ENCODE assay signal across 8 mouse cellular contexts in the genomic region with DNA sequence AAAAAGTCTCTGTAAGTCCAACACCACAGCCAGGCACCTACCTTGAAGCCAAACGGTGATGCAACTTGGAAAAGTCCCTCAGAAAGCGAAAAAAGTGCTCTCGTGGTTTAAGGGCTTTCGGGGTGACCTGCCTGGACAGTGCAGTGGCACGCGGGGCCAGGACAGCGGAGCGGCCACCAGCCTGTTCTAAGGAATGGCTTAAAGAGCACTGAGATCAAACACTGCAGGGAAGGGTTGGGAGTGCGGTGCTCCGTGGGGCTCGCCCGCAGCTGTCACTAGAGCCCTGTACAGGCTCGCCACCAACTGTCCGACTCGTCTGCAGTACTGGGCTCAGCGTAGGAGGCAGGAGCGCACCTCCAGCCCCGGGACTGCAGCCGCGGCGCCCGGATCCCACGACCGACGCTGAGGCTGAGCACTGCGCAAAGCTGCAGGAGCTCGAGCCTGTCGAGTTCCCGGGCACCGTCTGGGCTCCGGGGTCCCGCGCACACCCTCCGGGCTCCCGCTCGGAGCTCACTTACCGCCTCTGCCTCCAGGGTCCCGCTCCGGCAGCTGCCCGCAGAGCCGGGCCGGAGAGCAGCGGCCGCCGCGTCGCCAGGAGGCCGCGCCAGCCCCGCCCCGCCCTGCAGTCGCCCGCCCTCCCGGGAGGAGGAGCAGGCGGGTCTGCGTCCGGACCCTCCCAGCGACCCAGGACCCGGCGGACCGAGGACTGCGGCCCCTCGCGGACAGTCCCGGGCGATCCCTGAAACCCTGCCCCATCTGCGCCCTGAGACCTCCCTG. TPM values are rescaled to one million over a fixed set of nuclear protein-coding genes. Genes with fewer than 3 reads are reported as not detected.
DNase-seq lines count a peak whose midpoint lies in the region; TF ChIP-seq lines count a peak whose summit lies in the region.

Gene Cgnl1, minus strand, starts transcription at position 612 of the 777 bp plus-strand sequence.

- H3K4me1 ChIP-seq in lung, adult 2 months (ENCODE audit: control insufficient read depth, insufficient read depth, low read length), result peaks cover 13% of the 10 kb centered on the region

- peak; percentile 5 for DNase-seq in right cerebral cortex, adult 18-20 months
- DNase-seq in right cerebral cortex, adult 2 months (ENCODE audit: low spot score in 2 of 2), result no peak
- DNase-seq in embryo, embryonic 11 days, result peak; percentile 86
- DNase-seq in heart, adult 9 months (ENCODE audit: low spot score in 2 of 2), result peak; percentile 74 to 75
- DNase-seq in kidney, adult 8-10 months, result peak; percentile 78 to 81
- peak; percentile 80 for DNase-seq in lung, adult 2 months
- peak; percentile 65 for DNase-seq in ovary, adult 18-20 months (ENCODE audit: low spot score)
- DNase-seq in urinary bladder, postnatal 25 days (ENCODE audit: low spot score), result peak; percentile 57

- peak; percentile 56 for TF ChIP-seq POLR2A in lung, adult 2 months (IDR thresholded peaks at IDR 0.05; ENCODE audit: borderline replicate concordance, extremely low read depth, low read depth, low read length)

- peak within 1 kb of the TSS; percentile 66 for H3K4me3 ChIP-seq in lung, adult 2 months (replicated peaks; ENCODE audit: extremely low read depth, low read depth, low read length)

- under 1% methylated on average over 67 of the region's 67 CpGs for WGBS in lung, adult 2 months

- no peak for TF ChIP-seq CTCF in lung, adult 2 months (IDR thresholded peaks at IDR 0.05; ENCODE audit: insufficient read depth, low read length)

RNA-seq across cellular contexts. Expression of gene Cgnl1, which starts in this region (rescaled TPM):
- 19.3 and 32.9 TPM in 2 replicates for polyA plus RNA-seq in lung, adult 2 months (2012; rRNA removed)

Comparison
In these comparisons a context has a peak if more than half of its experiments do, and no peak if none do; other contexts are left out.
1. DNase-seq: peak in right cerebral cortex, adult 18-20 months (single experiment), embryo, embryonic 11 days (single experiment), heart, adult 9 months (2 of 2), kidney, adult 8-10 months (2 of 2), lung, adult 2 months (single experiment), ovary, adult 18-20 months (single experiment) and urinary bladder, postnatal 25 days (single experiment); none in right cerebral cortex, adult 2 months (0 of 2).